Mouse (Mus musculus) lung, postnatal 0 days (tissue): Measurements from ENCODE around the gene Dek.

ENCODE experiments used
- CTCF ChIP-seq: IDR thresholded peaks from 2 replicates; pipeline ENCODE4 v1.5.1; 2016; ENCODE audit warnings: antibody characterized with exemption, mild to moderate bottlenecking
- EP300 ChIP-seq: IDR thresholded peaks from 2 replicates; pipeline ENCODE4 v1.6.1; 2016; ENCODE audit warnings: antibody characterized with exemption, mild to moderate bottlenecking, control low read depth

- TF ChIP-seq EP300: no peak
- no peak for TF ChIP-seq CTCF
Observed at GRCm38 (mm10) chr13:47111185-47111584, 5.2 kb upstream of the Dek start.
